Mouse (Mus musculus) testis, postnatal 10 days (tissue): ENCODE data around the gene Pde9a.

ENCODE experiments used
- DNase-seq: peaks from one replicate; pipeline ENCODE4 v3.0.0; 2021; ENCODE audit warnings: low spot score

Pde9a gene

DNA sequence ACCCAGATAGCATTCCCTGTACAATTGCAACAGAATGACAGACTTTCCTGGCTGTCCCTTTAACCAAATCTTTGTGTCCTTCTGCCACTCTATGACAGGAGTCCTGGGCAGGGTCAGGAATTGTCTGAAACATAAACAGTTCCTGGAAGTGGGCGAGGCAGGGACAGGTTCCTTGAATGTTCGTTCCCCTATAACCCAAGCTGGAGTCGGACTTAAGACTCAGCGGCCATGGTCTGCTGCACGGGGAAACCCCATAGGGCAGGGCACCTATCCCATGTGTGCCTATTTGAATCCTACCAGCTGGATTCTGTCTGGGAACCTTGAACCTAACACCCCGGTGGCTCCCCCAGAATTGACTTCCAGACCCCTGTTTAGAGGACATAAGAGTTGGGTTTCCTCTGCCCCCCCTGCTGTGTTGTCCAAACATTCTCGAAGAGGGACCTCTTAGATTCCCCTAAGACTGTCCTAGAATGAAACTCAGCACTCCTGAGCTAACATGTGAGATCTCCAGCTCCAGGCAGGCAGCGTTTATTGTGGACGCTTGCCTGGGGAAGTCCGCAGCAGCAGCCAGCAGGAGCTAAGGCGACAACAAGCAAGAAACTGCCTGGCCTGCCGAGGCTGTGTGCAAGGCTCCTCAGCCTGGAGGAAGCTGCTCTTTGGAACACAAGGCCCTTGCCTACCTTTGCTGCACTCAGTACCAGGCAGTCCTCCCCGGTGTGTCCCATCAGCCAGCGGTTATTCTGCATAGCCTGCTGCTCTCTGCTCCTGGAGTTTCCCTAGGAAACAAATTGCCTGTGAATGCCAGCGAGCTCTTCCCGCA, 48.2 kb downstream of the Pde9a start:
- no peak for DNase-seq

DNA sequence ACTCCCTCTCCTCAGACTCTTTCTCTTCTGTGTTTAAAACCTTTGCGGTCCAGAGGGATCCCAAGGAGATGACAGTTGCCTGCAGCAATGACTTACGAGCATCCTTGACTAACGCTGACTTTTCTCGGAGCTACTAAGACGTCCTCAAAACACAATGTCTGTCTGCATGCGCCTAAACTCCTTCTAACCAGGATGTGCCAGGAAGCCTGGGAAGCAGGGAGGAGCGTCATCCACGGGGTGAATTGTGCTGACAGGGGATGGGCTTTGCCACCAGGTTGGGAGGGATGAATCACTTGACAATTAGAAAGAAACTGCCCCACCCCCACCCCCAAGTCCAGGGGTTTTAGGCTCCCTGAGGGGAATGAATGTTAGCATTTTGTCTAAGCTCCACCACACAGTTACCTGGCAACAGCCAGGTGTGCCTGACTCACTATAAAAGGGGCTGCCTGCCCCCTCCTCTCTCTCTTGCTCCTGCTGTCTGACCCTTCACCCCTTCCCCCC, 48.9 kb downstream of the Pde9a start:
- DNase-seq = no peak

DNA sequence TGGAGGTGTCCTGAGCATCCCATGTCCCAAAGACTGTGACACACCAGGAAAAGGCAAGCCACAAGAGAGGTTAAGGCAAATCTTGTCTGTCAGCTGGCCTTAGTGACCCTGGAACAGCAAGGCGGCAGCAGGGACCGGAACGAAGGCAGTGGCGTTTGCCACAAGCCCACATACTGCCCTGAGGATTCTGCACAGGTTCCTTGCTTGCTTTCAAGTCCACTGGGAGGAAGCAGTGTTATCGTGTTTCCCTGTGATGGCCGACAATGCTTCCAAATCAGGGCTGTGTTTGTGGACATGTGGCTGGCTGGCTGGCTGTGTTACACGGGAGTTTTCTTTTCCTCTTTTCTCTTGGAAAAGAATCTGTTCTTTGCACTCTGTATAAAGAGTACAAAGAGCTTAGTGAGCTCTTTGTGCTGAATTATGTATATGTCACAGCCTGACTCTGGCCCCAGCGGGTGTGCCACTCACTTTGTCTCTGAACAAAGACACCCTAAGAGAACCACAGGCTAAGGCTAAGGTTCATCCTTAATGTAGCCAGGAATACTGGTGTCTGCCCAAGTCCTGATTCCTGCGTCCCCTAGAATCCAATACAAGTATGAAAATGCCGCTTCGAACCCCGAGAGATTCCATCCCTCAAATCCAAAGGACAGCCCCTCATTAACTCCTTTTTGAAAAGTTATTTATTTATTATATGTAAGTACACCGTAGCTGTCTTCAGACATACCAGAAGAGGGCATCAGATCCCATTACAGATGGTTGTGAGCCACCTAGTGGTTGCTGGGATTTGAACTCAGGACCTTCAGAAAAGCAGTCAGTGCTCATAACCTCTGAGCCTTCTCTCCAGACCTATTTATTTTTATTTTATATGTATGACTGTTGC, 50.2 kb downstream of the Pde9a start:
- DNase-seq = no peak

DNA sequence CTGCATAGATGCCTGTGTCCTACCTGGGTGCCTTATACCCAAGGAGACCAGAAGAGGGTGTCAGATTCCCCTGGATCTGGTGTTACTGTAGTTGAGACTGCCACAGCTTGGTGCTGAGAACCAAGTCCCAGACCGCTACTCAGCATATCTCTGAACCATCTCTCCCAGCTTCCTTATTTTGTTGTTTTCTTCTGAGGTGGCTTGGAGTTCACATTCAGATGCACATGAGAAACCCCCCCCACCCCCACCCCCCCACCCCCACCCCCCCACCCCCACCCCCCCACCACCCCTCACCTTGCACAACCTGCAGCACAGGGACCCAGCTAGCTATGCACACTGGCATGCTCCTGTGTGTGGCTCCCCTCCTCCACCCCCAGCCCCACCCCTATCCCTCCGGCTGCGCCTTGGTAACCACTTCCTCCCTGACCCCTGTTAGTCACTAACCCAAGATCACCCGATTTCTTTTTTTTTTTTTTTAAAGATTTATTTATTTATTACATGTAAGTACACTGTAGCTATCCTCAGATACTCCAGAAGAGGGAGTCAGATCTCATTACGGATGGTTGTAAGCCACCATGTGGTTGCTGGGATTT, 50.9 kb downstream of the Pde9a start:
- DNase-seq = no peak

DNA sequence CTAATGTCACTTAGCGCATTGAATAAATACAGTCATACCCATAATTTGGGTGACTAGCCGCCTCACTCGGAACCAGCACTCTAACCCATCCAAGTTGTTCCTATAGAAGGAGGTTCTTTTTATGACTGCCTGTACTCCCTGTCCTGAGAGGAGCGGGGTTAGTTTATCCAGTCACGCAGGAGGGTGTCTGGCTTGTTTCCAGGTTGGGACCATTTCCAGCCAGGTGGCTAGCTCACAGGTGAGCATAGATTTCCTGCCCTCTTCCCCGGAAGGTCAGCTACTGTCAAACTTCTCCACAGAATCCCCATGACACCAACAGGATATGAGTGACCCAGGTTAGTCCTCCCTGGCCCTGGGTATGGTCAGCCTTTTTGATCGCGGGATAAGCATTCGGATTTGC, 51.5 kb downstream of the Pde9a start:
- no peak for DNase-seq

- DNase-seq = no peak
These were observed 54.0 kb downstream of the Pde9a start for GRCm38 (mm10) chr17:31439978-31440377.

- no peak for DNase-seq
These were observed 56.5 kb downstream of the Pde9a start for GRCm38 (mm10) chr17:31442513-31442912.

GRCm38 (mm10) chr17:31444251-31444650, 58.2 kb downstream of the Pde9a start:
- no peak for DNase-seq

DNA sequence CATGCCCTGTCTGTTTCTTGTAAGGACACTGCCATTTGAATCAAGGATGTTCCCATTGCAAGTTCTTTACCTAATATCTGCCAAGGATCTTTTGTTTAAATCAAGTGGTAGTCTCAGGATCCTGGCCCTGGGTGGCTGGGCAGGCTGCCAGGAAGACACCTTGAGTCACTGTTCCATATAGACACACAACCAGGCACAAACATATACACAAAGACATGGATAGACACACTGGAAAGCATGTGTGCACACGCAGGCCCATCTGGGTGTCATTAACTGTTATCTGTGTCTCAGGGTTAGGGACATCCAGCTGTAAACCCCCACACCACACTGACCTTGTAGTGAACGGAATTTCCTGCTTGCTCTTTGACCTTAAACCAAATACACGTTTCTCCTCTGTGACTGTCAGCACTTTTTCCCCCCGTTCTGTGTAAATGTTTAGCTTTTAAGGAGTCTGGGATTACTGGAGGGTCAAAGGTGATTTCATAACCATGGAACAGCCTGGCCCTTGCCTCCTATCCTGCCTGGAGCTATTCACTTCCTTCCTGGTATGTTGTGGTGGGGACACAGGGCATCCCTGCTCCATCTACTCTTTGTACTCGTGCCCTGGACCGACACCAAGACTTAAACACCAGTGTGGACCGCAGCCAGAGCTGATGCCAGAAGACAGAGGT, 59.2 kb downstream of the Pde9a start:
- no peak for DNase-seq

- no peak for DNase-seq
These were observed 61.8 kb downstream of the Pde9a start for GRCm38 (mm10) chr17:31447766-31448165.

DNA sequence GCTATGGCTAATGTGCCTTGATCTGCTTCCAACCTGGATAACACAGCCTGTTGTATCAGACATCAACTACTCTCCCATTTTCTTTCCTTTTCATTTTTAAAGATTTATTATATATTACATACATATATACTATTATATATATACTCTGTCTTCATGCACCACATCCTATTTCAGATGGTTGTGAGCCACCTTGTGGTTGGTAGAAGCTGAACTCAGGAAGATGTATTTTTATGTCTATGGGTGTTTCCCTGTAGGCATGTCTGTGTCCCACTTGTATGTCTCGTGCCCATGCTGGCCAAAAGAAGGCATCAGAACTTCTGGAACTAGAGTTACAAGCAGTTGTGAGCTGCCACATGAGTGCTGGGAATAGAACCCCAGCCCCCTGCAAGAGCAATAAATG, 62.5 kb downstream of the Pde9a start:
- no peak for DNase-seq

- peak; percentile 56 for DNase-seq
These were observed 64.2 kb downstream of the Pde9a start for GRCm38 (mm10) chr17:31450206-31450605.

GRCm38 (mm10) chr17:31451179-31451708, 65.2 kb downstream of the Pde9a start:
- peak; percentile 62 for DNase-seq

- no peak for DNase-seq
These were observed 66.8 kb downstream of the Pde9a start for GRCm38 (mm10) chr17:31452816-31453215.

GRCm38 (mm10) chr17:31453476-31453875, 67.5 kb downstream of the Pde9a start:
- DNase-seq = no peak

GRCm38 (mm10) chr17:31454056-31454455, 68.0 kb downstream of the Pde9a start:
- no peak for DNase-seq

GRCm38 (mm10) chr17:31456723-31457567, 70.9 kb downstream of the Pde9a start:
- DNase-seq = no peak

- DNase-seq = no peak
These were observed 74.4 kb downstream of the Pde9a start for GRCm38 (mm10) chr17:31460416-31460815.

- DNase-seq = no peak
These were observed 76.5 kb downstream of the Pde9a start for GRCm38 (mm10) chr17:31462506-31462905.

GRCm38 (mm10) chr17:31466854-31467253, 80.8 kb downstream of the Pde9a start:
- no peak for DNase-seq

GRCm38 (mm10) chr17:31468496-31468895, 82.5 kb downstream of the Pde9a start:
- no peak for DNase-seq
